Mouse (Mus musculus) T-cell, adult 2 months (primary cell): ENCODE results near the gene Kcnk7.

Source experiments
- DNase-seq: peaks from one replicate; pipeline ENCODE4 v3.0.0; 2022; ENCODE audit warnings: low spot score

Kcnk7 gene

DNA sequence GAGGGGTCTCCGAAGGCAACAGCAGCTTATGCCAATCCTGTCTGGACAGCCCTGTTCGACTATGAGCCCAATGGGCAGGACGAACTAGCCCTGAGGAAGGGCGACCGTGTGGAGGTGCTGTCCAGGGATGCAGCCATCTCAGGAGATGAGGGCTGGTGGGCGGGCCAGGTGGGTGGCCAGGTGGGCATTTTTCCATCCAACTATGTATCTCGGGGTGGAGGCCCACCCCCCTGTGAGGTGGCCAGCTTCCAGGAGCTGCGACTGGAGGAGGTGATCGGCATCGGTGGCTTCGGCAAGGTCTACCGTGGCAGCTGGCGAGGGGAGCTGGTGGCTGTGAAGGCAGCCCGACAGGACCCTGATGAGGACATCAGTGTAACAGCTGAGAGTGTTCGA is 13.8 kb upstream of the Kcnk7 start:
- DNase-seq: no peak

DNA sequence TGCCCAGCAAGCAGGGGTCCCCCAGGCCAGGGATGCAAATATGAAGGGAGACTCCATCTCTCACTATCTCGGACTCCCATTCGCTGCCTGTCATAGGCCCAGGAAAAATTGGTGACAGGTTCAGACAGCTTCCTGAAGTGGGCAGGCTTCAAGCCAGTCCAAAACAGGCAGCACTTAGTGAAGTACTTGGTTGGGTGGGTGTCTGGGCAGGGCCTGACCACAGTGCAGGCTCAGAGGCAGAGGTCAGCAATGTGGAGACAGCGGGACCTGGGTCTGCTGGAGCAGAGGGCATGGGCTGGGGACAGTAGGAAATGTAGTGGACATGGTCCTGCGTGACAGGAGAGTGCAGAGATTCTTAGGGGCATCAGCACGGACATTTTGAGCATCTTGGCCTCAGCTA is 12.6 kb upstream of the Kcnk7 start:
- no peak for DNase-seq

DNA sequence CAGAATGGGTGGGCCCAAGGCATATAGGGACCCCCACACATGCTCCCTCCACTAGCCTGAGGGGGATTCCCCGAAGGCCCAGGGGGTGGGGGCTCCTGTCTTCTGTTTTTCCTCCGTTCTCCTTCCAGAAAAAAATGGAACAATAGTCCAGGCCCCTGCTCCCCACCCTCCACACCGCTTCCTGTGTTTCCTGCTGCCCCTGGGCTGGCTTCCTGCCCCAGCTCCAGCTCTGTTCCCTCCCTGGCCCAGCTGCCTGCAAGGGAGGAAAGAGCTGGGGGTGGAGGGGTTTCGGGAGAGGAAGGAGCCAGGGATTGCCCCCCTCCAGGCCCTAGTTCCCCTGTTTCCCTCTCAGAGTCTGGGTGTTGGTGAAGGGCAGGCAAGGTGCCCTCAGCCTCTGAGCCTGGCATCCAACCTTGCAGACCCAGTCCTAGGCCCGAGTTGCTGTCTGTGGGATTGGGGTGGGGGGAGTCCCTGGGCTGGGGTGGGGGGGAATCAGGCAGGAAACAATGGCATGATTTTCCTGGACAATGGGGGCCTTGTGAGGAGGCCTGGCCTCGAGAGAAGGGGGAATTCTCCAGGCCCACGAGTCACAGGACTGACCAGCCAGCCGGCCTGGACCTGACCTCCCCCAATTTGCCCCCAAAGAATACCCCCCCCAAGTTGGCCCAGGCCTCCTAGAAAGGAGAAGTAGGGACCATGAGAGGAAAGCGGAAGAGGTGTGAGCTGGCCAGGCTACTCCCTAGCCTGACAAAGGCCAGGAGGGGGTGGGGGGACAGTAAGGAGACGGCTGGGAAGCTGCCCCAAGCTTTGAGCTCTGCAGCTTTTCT is 11.9 kb upstream of the Kcnk7 start:
- no peak for DNase-seq

DNA sequence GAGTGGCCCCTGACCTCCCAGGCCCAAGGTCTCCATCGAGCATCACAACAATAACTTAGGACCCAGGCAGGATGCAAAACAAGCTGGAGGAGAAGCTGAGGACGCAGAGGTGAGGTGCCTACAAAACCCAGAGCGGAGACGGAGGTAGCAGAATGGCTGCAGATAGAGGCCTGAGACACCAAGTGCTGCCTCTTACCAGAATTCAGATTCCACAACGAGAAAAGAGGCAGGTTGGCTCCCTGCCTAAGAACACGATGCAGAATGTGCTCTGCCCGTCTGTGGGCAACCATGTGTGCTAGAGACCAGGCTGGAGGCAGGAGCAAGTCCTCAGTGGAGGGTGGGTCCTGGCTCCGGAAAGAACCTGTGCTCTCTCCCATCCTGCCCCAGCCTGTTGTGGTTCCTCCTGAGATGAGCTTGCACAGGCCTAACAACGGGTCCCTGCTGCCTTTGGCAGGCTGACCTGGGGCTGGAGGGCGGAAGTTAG is 11.2 kb upstream of the Kcnk7 start:
- DNase-seq: no peak

DNA sequence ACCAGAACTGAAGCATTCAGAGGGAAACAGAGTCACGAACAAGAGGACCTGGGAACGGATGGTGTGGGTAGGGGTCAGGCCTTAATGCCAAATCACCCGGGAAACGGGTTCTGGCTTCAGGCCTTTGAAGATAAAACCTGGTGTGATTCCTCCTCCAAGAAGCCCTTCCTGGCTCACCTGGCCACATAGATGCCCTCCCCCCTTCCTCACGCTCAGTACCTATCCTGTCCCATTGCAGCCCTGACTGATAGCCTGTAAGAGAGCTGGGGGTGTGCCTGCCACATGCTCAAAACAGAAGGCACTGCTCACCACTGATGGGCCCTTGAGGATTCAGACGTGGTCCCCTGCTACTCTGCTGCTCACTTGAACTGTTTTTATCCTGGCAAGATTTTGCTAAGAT is 10.4 kb upstream of the Kcnk7 start:
- DNase-seq: no peak

DNA sequence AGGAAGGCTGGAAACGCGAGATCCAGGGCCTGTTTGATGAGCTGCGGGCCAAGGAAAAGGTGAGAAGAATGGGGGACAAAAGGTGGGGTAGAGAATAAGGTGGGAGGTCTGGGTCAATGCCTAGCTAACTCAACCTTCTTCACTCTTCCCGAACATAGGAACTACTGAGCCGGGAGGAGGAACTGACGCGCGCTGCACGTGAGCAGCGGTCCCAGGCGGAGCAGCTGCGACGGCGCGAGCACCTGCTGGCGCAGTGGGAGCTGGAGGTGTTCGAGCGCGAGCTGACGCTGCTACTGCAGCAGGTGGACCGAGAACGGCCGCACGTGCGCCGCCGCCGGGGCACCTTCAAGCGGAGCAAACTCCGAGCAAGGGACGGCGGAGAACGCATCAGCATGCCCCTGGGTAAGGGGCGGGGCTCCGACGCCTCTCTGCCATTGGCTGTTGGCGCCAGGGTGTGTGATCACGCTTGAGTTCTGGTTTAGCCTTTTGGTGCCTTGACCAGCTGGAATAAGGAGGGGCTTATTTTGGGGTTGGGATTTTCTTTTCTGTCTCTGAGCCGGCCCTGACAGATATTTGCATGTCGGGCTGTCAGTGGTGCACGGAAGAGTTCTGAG is 8.2 kb upstream of the Kcnk7 start:
- DNase-seq: no peak

DNA sequence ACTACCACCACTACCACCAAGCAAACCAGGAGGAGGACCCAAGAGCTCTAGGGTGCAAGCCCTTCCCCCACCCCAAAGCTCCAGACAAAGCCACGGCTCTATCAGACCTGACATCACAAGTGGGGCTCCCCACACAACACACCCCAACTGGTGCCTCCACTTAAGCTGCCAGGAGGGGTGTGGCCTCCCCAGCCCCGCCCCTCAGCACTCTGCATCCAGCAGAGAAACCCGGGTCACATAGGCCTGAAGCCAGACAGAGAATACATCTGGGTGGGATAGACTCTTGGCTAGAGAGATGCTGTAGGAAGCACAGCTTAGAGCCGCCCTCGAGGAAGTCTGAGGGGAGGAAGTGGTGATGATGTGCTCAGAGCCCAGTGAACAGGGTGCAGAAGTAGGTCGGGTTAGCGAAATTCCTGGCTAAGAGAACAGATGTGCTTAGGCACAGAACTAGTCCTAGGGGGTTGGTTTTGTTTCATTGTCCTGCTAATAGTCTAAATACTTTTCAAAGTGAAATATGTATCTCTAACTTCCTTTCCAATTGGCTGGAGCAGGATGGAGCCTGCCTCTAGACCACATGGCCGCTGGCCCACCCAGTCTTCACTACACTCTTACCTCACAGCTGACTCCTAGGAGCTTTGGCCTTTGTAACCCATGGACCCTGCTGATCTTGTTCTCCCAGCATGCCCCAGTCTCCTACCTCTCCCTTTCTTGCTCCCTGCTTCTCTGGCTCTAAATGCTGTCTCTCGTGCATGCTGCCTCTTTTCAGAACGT is 819 bp downstream of the Kcnk7 start:
- peak; percentile 60 for DNase-seq

DNA sequence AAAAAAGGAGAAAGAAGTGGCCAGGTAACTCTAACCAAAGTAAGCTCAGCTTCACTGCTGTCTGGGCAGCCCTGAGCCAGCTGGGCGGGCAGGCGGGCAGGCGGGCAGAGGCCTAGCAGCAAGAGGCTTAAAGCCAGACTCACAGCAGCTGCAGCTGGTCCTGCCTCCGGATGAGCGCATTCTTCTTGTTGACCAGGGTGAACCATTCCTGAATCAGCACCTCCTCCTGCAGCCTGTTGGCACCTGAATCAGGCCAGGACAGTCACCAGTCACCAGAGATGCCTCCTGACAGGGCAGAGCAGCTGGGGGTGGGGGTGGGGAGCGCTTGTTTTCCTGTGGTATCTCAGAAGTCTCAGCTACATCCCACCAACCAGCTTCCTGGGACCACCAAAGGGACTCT is 5.9 kb downstream of the Kcnk7 start:
- DNase-seq: no peak

DNA sequence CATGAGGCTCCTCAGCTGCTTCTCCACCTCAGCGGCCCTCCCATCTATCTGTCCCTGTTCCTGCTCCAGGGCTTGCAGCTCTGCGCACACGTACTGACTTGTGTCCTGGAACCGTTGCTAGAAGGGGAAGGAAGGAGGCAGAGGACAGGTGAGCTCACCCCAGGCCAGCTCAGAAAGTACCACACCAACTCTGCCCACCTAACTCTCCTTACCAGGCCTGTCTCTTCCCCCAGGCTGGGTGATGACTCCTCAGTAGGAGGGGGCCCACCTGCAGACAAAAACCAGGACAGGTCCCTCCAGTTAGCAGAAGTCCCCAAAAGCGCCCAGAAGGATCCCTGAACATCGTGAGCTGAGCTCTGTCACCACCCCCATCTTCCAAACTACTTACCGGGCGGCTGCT is 6.4 kb downstream of the Kcnk7 start:
- DNase-seq: no peak

DNA sequence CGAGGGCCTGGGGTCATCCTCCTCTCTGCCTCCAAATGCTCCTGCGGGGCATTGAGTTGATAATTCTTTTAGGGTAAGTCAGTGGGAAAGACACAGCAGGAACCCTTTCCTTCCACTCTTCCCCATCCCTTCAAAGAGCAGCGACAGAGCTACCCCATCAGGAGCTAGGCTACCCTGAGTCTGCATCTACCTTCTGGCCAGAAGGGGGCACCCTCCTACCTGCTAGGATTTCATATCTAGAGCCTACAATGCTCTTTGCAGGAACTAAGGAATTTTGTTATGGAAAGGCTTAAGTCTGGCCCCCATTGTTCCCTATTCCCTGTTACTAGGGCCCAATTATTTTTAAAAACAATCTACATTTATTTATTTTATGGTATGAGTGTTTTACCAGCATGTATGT is 7.1 kb downstream of the Kcnk7 start:
- peak; percentile 53 for DNase-seq

DNA sequence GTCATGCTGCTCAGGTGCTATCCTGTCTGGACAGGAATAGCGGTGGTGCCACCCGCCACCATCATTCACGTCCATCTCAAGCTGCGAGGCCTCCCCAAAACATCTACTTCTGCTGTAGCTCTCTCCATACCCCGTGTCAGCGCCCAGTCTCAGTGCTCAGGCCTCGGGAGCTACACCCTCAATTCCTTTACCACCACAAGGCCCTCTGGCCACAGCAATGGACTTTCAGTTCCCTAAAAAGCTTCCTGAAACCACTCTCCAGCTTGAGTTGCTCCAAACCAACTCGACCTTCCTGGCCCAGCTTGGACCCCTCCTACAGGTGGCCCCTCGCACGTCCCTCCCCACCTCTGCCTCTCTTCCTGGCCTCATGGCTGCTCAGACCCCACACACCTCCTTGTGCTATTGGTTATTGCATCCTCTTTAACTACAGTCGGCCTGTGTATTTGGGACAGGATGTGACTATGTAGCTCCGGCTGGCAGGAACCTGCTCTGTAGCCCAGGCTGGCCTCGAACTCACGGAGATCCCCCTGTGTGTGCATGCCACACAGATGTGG is 7.8 kb downstream of the Kcnk7 start:
- no peak for DNase-seq

DNA sequence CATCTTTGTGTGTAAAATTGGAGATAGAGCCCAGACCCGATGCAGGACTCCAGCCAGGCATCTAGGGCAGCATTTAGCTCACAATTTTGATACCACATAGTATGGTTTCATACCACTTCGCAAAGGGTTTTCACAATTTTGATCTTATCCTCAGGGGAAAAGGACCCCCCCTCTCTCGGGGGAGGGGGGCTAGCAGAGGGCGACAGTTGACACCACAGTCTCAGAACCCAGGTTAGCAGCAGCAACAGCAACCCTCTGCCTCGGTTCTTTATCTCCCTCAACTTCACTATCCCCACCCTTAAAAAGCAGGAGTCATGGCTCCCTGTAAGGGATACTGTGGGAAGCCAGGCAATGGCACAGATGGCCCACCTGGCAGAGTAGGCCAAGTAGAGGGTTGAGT is 9.1 kb downstream of the Kcnk7 start:
- DNase-seq: no peak

DNA sequence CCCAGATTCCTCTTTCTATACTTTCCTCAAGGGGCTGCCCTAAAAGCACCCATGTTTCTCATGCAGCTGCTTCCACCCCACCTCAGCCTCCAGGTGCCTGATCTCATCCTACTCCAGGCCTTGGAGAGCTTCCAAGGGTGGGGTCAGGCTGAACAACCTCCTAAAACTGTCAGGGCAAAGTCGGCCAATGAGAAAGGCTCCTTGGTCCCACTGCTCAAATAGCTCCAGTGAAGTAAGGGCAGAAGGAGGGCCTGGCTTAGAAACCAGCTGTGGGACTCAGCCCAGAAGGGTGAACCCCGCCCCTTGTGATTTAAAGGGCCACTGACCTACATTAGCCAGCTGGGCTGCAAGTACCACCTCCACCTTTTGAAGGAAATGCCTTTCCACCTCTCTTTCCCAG is 9.6 kb downstream of the Kcnk7 start:
- no peak for DNase-seq

DNA sequence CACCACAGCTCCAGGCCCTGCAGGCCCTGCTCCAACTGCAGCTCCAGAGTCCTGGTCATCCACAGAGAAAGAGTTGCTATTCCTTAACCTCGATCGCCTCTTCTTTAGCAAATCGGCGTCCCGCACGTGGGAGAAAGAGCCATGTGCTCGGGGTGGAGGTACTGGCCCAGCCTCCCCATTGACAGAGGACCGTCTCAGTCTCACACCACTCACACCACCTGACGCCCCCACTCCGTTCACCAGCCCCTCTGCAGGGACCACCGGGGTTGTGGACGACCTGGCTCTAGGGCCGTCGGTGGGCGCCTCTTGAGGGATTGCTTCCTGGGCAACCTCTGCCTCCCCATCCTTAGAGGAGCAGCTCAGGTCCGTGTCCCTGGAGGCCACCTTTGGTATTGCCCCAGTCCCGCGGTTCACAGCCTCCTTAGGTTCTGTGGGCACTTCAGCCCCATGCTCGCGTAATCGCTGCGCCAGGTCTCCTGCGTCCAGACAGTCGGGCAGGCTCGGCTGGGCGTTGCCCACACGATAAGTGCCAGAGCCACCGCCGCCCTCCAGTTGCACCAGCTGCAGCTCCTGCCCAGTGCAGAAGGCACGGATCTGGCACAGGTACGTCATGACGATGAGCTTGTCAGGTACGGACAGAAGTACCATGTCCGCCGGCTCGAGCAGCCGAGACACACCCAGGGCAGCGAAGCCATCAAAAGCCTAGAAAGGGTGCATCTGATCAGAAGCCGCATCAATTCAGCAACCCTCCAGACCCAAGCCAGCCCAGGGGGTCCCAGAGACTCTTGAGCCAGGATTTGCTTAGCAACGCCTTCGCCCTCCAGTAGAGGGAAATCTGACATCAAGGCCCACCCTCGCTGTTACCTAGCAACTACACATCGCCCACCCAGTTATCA is 11.9 kb downstream of the Kcnk7 start:
- no peak for DNase-seq

DNA sequence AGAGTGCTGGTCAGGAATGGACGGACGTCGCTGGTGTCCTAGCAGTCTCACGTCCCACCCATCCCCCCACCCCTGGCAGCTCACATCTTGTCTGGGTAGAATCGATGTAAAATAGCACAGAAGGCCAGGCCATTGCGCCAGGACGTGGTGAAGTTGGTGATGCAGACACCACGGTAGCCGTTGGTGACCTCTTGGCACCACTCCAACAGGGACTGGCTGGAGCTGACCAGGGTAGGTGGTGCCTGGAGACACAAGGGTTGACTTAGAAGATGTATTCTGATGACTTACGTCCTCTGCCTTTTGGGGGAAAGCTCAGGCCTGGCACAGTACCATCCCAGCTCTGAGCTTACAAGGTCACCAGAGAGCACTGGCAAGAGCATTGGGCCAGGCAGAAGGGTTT is 12.8 kb downstream of the Kcnk7 start:
- no peak for DNase-seq

DNA sequence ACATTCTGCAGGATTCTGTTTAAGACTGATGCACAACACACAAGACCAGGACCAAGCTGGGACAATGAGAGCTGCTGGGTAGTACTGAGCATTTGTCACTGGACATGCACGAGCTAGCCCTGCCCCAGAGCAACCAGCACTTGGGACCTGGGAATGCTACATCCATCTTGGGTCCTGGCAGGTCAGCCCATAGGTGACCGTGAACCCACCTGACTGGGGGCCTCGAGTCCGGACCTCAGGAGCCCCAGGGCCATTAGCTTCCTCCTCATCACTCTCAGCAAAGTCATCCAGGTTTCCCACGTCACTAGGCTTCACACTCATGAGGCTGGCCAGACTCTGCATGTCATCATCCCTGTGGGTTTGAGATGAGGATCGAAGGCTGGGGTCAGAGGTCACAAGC is 17.1 kb downstream of the Kcnk7 start:
- no peak for DNase-seq

DNA sequence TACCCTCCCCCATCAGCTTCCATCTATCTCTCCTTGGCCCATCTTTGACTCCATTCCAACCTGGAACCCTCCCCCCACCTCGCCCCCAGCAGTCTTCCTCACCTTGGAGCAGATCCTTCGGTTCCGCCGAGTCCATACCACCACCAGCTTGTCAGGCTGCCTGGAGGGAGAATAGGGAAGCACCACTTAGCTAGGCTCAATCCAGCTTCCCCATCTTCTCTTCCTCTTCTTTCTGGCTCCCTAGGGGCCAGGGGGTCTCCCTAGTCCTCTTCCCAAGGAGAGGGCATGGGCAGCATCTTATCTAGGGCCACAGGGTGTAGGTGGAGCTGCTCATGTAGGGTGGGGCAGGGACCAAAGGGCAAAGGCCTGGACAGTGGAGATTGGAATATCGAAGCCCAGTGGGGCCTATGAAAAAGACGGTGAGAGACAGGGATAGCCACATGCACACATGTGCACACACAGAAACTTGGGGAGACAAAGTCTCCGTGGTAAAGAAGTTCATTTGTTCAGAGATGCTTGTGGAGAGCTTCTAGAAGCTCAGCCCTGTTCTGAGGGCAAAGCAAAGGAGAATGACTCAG is 18.8 kb downstream of the Kcnk7 start:
- DNase-seq: no peak

DNA sequence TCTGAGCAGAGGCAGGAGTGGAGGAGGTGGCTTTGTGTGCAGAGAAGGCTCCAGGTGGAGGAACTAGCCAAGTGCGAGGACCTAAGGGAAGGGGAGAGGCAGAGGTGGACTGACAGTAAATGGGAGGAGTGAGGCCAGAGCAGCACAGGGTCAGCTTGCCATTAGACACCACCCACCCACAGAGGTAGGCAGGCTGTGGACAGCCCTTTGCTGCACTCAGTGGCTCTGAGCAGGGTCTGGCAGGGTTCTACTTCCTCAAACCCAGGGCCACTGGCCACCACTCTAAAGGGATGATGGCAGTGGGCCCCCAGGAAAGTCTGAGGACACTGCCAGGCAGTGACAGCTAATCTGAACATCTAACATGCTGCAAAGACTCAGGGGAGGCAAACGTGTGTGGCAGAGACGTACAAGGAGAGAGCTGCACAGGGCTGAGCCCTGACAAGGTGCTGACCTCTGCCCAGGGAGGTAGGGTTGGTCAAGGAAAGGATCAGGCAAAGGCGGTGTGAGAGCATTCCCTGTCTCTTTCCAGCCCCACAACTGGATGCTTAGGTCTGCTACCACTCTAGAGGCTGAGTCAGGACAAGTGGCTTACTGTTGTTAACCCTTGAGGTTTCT is 19.9 kb downstream of the Kcnk7 start:
- DNase-seq: no peak

DNA sequence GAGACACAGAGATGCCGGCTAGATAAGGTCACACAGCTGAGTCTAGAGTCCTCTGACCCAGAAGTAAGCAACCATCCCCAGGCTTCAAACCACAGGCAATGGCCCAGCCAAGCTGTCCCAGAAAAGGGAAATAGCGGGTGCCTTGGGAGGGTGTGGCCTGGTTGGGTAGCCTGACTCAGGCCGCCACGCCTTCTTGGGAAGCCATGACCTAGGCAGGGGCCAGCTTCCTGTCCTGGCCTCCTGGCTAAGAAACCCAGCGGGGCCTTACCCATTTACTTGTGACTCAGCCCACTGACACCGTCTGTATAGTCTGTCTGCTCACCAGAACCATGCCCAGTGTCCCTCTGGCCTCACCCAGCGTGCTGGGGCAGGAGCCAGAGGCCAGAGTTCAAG is 20.4 kb downstream of the Kcnk7 start:
- DNase-seq: no peak

DNA sequence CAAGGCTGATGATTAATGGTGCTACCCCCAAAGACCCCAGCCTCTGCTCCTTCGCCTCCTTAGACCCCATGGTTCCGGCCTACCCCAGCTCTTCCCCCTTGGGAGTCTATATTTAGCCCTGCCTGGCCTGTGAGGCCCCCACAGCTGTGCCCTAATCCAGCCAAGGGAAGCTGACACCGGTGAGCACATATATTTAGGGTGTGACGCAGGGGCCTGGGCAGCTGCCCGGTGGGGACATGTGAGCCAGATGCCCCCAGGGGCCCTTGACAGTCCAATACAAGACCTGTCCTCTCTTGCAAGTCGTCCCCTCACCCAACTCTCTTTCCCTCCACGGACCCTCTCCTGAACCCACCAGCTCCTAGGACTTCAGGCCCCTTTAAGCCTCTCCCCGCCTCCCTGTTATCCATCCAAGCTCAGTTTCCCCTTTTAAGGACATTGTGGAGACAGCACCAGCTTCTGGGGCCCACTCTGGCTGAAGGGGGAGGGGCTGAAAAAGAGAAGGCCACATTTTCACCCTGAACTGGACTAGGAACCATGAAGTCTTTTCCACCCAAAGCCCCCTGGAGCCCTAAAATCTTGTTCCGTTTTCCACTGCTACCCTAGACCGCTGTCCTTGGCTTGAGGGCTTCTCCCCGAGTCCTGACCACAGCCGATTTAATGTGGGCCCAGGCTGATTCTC is 21.0 kb downstream of the Kcnk7 start:
- DNase-seq: no peak
